Mouse (Mus musculus) thymus, adult 2 months (tissue): Measurements from ENCODE around the gene Ube2t.

Experiments used
- CTCF ChIP-seq: fragments of 200-500 bp; IDR thresholded peaks from 2 replicates; pipeline ENCODE4 v1.5.1; 2012; ENCODE audit warnings: mild to moderate bottlenecking, control low read depth, low read length, moderate library complexity, borderline replicate concordance; ENCODE audit not compliant: control insufficient read depth, poor library complexity, insufficient read depth; ENCODE audit errors: extremely low read depth
- POLR2A ChIP-seq: fragments of 200-500 bp; IDR thresholded peaks from 2 replicates; pipeline ENCODE4 v1.6.1; 2012; ENCODE audit warnings: mild to moderate bottlenecking, low read length, control low read depth, moderate library complexity; ENCODE audit not compliant: control insufficient read depth, poor library complexity, insufficient read depth; ENCODE audit errors: extremely low read depth

GRCm38 (mm10) chr1:135011912-135012311 is 49.5 kb downstream of the Ube2t start:
- TF ChIP-seq CTCF (no peak), POLR2A (no peak)
